Mouse (Mus musculus): Measurements from ENCODE around the gene Leprot. TPM values are rescaled to one million over a fixed set of nuclear protein-coding genes. Genes with fewer than 3 reads are reported as not detected.
A peak's percentile ranks its signal among the peaks of the same experiment; 100 is the strongest.

Leprot gene
- total and polyA plus RNA-seq, 3 experiments = 51.5 to 51.7 TPM; not detected in 1

GRCm38 (mm10) chr4:101682620-101683019 lies 35.1 kb downstream of the Leprot start:
- Histone ChIP-seq H3K27ac (ENCODE audit: control insufficient read depth, low read depth, low read length) (no peak overlapping the region), H3K9me3 (replicated peaks; ENCODE audit: insufficient read depth, low read length) (no peaks in the 10 kb centered on the region), H3K36me3 (ENCODE audit: control insufficient read depth in 1 of 2, insufficient read depth in 2 of 2, low read length in 2 of 2) (no peaks in the 10 kb centered on the region), H3K4me3 (ENCODE audit: control insufficient read depth in 1 of 2, insufficient read depth in 1 of 2, low read depth in 2 of 2, low read length in 2 of 2) (no peak overlapping the region), H3K9ac (ENCODE audit: control insufficient read depth, low read depth, low read length, poor library complexity, severe bottlenecking) (no peak overlapping the region), H3K4me1 (ENCODE audit: control insufficient read depth in 1 of 2, insufficient read depth in 2 of 2, low read length in 2 of 2) (no peaks in the 10 kb centered on the region), H3K27me3 (ENCODE audit: control insufficient read depth in 1 of 2, insufficient read depth in 2 of 2, low read length in 2 of 2) (no peaks in the 10 kb centered on the region; a peak in 3 of 4 replicates), H3K79me2 (ENCODE audit: control insufficient read depth, insufficient read depth, low read length, poor library complexity) (no peaks in the 10 kb centered on the region)
- TF ChIP-seq ZNF384 (IDR thresholded peaks at IDR 0.05; ENCODE audit: low read depth, low read length) (no peak), ETS1 (IDR thresholded peaks at IDR 0.05; ENCODE audit: low read depth, low read length) (no peak), MYC (IDR thresholded peaks at IDR 0.05; ENCODE audit: low read depth, low read length) (no peak), JUND (IDR thresholded peaks at IDR 0.05; ENCODE audit: low read depth, low read length) (no peak), NRF1 (IDR thresholded peaks at IDR 0.05; ENCODE audit: insufficient read depth, low read depth, low read length, poor library complexity, severe bottlenecking) (no peak), MXI1 (IDR thresholded peaks at IDR 0.05; ENCODE audit: low read depth, low read length) (no peak), MEF2A (IDR thresholded peaks at IDR 0.05; ENCODE audit: extremely low read depth, insufficient replicate concordance, low read depth, low read length, poor library complexity, severe bottlenecking) (no peak), ELF1 (IDR thresholded peaks at IDR 0.05; ENCODE audit: low read depth, low read length) (no peak), POLR2A (IDR thresholded peaks at IDR 0.05; ENCODE audit: control insufficient read depth in 1 of 2, insufficient read depth in 1 of 2, low read depth in 1 of 2, low read length in 2 of 2, poor library complexity in 1 of 2) (no peak), ZKSCAN1 (IDR thresholded peaks at IDR 0.05; ENCODE audit: low read depth, low read length) (no peak), POLR2AphosphoS5 (IDR thresholded peaks at IDR 0.05; ENCODE audit: borderline replicate concordance, low read depth, low read length) (no peak), GABPA (IDR thresholded peaks at IDR 0.05; ENCODE audit: low read depth, low read length) (no peak), RAD21 (IDR thresholded peaks at IDR 0.05; ENCODE audit: low read depth, low read length) (no peak), CHD2 (IDR thresholded peaks at IDR 0.05; ENCODE audit: low read length) (no peak), RCOR1 (IDR thresholded peaks at IDR 0.05; ENCODE audit: low read depth, low read length) (no peak)
- no peak for DNase-seq (ENCODE audit: low read depth, low spot score)

GRCm38 (mm10) chr4:101683086-101683485 lies 35.6 kb downstream of the Leprot start:
- Histone ChIP-seq H3K79me2 (ENCODE audit: control insufficient read depth, insufficient read depth, low read length, poor library complexity) (no peaks in the 10 kb centered on the region), H3K9me3 (replicated peaks; ENCODE audit: insufficient read depth, low read length) (no peaks in the 10 kb centered on the region), H3K36me3 (ENCODE audit: control insufficient read depth in 1 of 2, insufficient read depth in 2 of 2, low read length in 2 of 2) (no peaks in the 10 kb centered on the region), H3K27me3 (ENCODE audit: control insufficient read depth in 1 of 2, insufficient read depth in 2 of 2, low read length in 2 of 2) (no peaks in the 10 kb centered on the region; a peak in 3 of 4 replicates), H3K9ac (ENCODE audit: control insufficient read depth, low read depth, low read length, poor library complexity, severe bottlenecking) (no peak overlapping the region), H3K4me1 (ENCODE audit: control insufficient read depth in 1 of 2, insufficient read depth in 2 of 2, low read length in 2 of 2) (no peaks in the 10 kb centered on the region), H3K4me3 (ENCODE audit: control insufficient read depth in 1 of 2, insufficient read depth in 1 of 2, low read depth in 2 of 2, low read length in 2 of 2) (no peak overlapping the region), H3K27ac (ENCODE audit: control insufficient read depth, low read depth, low read length) (no peak overlapping the region)
- TF ChIP-seq CTCF (IDR thresholded peaks at IDR 0.05 in 2 of 3, conservative IDR thresholded peaks at IDR 0.05 in 1 of 3; ENCODE audit: control insufficient read depth in 1 of 3, insufficient read depth in 1 of 3, low read depth in 2 of 3, low read length in 3 of 3, poor library complexity in 1 of 3, severe bottlenecking in 1 of 3) (peak in 1 of 3 experiments; percentile 12; a peak in 2 of 6 replicates), RAD21 (IDR thresholded peaks at IDR 0.05; ENCODE audit: low read depth, low read length) (peak; percentile 7), MAX (IDR thresholded peaks at IDR 0.05; ENCODE audit: low read length) (no peak), SMC3 (IDR thresholded peaks at IDR 0.05; ENCODE audit: low read depth, low read length) (0 out of 2 replicates have a peak, but pooled peaks have one; percentile 19), POLR2A (IDR thresholded peaks at IDR 0.05; ENCODE audit: control insufficient read depth in 1 of 2, insufficient read depth in 1 of 2, low read depth in 1 of 2, low read length in 2 of 2, poor library complexity in 1 of 2) (no peak)
- DNase-seq (ENCODE audit: low read depth, low spot score) = no peak

Data from MEL (cell line).